Mouse (Mus musculus) lung, embryonic 15.5 days (tissue): Measurements from ENCODE around the gene Hdx. TPM values are rescaled to one million over a fixed set of nuclear protein-coding genes. Genes with fewer than 3 reads are reported as not detected.

Source experiments
- ATAC-seq: fragments of 200-750 bp; cut with Nextera tagmentation; 2 replicates; pipeline ENCODE4 v1.8.0; 2017; ENCODE audit warnings: moderate number of reproducible peaks, borderline replicate concordance; ENCODE audit not compliant: low FRiP score, low TSS enrichment; ENCODE audit errors: extremely low read depth
- H3K27ac ChIP-seq: fragments of 300-500 bp; sonication (generic); 2 replicates; pipeline ENCODE4 v1.5.1; 2015; ENCODE audit warnings: moderate library complexity, mild to moderate bottlenecking, inconsistent platforms
- H3K27me3 ChIP-seq: fragments of 300-500 bp; sonication (generic); 2 replicates; pipeline ENCODE4 v1.6.1; 2015; ENCODE audit warnings: inconsistent platforms
- H3K36me3 ChIP-seq: fragments of 300-500 bp; sonication (generic); 2 replicates; pipeline ENCODE4 v1.6.1; 2015; ENCODE audit warnings: inconsistent platforms
- H3K4me1 ChIP-seq: fragments of 300-500 bp; sonication (generic); 2 replicates; pipeline ENCODE4 v1.6.1; 2015; ENCODE audit warnings: inconsistent platforms
- H3K4me2 ChIP-seq: fragments of 300-500 bp; sonication (generic); 2 replicates; pipeline ENCODE4 v1.6.1; 2015; ENCODE audit warnings: inconsistent platforms, mild to moderate bottlenecking, moderate library complexity
- H3K4me3 ChIP-seq: fragments of 300-500 bp; sonication (generic); 2 replicates; pipeline ENCODE4 v1.5.1; 2015; ENCODE audit warnings: mild to moderate bottlenecking, inconsistent platforms
- H3K9ac ChIP-seq: fragments of 300-500 bp; sonication (generic); 2 replicates; pipeline ENCODE4 v1.6.1; 2015; ENCODE audit warnings: inconsistent platforms
- H3K9me3 ChIP-seq: fragments of 300-500 bp; sonication (generic); 2 replicates; pipeline ENCODE4 v1.6.1; 2016; ENCODE audit warnings: inconsistent platforms
- WGBS: fragments of 180-500 bp; shearing (Covaris S2); methylation state at CpG from one replicate; pipeline ENCODE4 v1.1.7; 2015; 5-methylcytosine and 5-hydroxymethylcytosine counted together
- polyA plus RNA-seq: library from polyadenylated mRNA; unstranded; fragments of >200 nt; fragmentation: Nextera tagmentation; extraction: Ambion mirVana; gene quantifications from 2 replicates; pipeline ENCODE4 v1.2.1, GENCODE M21; 2015

Gene Hdx
- polyA plus RNA-seq: 1.00 and 1.0 TPM in 2 replicates

DNA sequence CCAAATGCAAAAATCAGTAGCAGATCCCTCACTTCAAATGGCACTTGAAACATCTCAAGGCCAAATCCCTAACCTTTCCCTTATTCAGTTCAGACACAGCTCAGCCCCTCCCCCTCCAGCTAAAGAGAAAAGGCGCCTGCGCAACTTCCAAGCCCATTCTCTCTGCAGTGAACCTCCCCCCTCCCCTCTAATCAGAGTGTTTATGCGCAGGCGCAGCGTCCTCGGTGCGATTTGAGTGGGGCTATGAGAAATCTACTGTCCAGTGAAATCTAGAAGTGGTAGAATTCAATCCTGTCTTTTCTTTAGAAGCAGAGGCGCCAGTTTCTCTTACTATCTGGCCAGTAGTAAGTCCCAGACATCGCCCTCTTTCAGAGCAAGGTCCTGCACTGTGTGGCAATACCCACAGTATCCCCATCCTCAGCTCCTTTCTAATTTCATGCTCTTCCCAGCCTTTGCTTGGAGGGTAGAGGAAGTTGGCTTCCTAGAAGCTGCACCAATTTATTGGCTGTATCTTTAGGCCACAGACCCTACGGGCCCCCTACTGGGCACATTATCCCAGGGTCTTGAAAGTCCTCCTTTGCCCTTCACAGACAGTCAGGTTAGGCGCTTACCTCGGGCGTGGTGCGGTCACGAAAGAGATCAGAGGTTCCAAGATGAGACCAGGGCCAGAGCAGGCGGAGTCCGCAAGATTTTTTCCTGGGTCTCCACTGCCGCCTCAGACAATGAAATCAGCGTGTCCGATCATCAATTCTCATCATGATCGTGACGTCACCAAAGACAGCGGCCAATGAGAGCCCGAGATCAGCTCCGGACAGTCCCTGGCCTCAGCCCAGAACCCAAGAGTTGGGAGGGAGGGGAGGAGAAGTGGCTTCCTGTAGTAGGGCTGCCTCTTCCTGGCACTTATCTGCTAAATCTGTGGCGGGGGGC lies at the start of gene Hdx:
Gene Hdx, minus strand, starts transcription at position 724 of the 927 bp plus-strand sequence.
- no peaks in the 10 kb centered on the region for H3K4me1 ChIP-seq
- peak within 1 kb of the TSS; percentile 58 for H3K4me2 ChIP-seq
- peak; percentile 93 for ATAC-seq
- H3K9me3 ChIP-seq: no peaks in the 10 kb centered on the region
- 16% methylated on average over 26 of the region's 26 CpGs for WGBS
- H3K36me3 ChIP-seq: no peaks in the 10 kb centered on the region
- peak within 1 kb of the TSS; percentile 47; the same call in 1 of the 2 replicates for H3K27ac ChIP-seq
- H3K9ac ChIP-seq: peak within 1 kb of the TSS; percentile 31
- H3K4me3 ChIP-seq: peak within 1 kb of the TSS; percentile 49
- H3K27me3 ChIP-seq: no peaks in the 10 kb centered on the region

DNA sequence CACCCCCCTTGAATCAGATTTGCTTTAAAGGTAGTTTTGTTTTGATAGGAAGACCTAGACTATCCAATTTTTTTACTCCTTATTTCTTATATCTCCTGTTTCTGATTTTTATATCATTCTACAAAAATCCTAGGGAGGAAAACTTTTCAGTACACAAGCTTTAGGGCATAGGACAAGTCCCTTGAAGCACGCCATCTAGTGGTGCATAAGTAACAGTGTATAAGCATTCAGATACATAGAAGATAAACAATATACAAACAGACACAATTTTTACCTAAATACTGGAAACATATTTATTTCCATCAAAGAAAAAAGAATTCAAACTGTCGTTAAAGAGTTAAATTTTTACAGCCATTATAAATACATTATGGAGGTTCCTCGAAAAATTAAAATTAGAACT lies 11.2 kb downstream of the Hdx start:
- Histone ChIP-seq H3K36me3 (no peaks in the 10 kb centered on the region), H3K4me2 (no peak overlapping the region), H3K4me3 (no peak overlapping the region), H3K4me1 (no peaks in the 10 kb centered on the region), H3K27me3 (no peaks in the 10 kb centered on the region), H3K27ac (no peak overlapping the region), H3K9me3 (no peaks in the 10 kb centered on the region), H3K9ac (no peak overlapping the region)
- WGBS: 48% methylated on average over 3 of the region's 3 CpGs
- ATAC-seq: no peak

DNA sequence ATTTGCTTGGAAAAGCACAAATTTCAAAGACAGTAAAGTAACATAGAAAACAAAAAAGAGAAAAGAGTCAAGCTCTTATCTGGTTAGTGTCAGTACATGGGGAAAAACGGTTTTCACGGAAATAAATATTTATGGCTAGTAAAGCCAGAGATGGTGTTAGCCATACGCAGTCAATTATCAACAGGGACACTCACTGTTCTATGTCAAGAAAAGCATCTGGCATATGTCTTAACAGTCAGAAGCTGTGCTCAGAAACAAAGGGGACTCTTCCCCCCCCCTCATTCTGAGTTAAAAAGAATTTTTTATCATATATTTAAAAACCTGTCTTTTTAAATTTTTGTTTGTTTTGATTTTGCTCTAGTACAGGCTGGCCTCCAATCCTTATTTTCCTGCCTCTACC lies 25.2 kb downstream of the Hdx start:
- 45% methylated on average over 3 of the region's 3 CpGs for WGBS
- no peaks in the 10 kb centered on the region for H3K36me3 ChIP-seq
- no peaks in the 10 kb centered on the region for H3K4me1 ChIP-seq
- H3K9me3 ChIP-seq: no peaks in the 10 kb centered on the region
- H3K4me2 ChIP-seq: no peak overlapping the region
- H3K4me3 ChIP-seq: no peak overlapping the region
- no peaks in the 10 kb centered on the region for H3K27me3 ChIP-seq
- ATAC-seq: no peak
- no peak overlapping the region for H3K9ac ChIP-seq
- H3K27ac ChIP-seq: no peak overlapping the region

DNA sequence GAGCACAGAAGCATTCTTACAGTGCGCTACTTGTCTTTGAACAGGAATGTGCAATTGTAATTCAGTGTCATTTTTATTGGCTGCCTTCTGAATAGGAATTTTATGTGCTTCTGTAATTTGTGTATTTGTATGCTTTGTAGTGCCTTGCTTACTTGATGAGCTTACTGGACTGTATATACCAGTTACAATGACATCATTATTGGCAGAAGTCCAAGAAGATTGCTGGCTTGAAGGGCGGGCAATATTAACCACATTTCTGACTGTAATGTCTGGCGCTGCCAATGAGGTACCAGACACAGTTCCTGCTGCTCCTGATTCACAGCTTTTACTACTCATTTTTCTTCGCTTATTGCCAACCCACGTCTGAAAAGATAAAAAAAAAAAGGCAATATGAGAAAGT lies 36.5 kb downstream of the Hdx start:
- H3K4me1 ChIP-seq: no peaks in the 10 kb centered on the region
- H3K9me3 ChIP-seq: no peaks in the 10 kb centered on the region
- no peaks in the 10 kb centered on the region for H3K36me3 ChIP-seq
- no peak for ATAC-seq
- no peak overlapping the region for H3K9ac ChIP-seq
- H3K4me2 ChIP-seq: no peak overlapping the region
- no peaks in the 10 kb centered on the region for H3K27me3 ChIP-seq
- H3K4me3 ChIP-seq: no peak overlapping the region
- no peak overlapping the region for H3K27ac ChIP-seq
- 53% methylated on average over 5 of the region's 5 CpGs for WGBS

DNA sequence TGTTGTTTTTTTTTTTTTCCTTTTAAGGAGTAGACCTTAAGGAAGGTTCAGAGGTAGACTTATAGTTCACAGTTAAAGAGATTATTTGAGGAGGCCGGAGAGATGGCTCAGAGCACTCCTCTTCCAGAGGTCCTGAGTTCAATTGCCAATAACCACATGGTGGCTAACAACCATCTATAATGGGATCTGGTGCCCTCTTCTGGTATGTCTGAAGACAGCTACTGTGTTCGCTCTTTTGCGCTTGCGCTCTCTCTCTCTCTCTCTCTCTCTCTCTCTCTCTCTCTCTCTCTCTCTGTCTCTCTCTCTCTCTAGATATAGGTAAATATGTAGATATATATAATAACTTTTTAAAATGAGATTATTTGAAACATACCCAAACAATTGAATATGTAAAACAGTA lies 38.2 kb downstream of the Hdx start:
- 78% methylated on average over 4 of the region's 4 CpGs for whole genome bisulfite sequencing
- H3K27ac ChIP-seq: no peak overlapping the region
- H3K9me3 ChIP-seq: no peaks in the 10 kb centered on the region
- ATAC-seq: no peak
- no peak overlapping the region for H3K4me2 ChIP-seq
- no peak overlapping the region for H3K9ac ChIP-seq
- no peaks in the 10 kb centered on the region for H3K27me3 ChIP-seq
- H3K4me3 ChIP-seq: no peak overlapping the region
- H3K4me1 ChIP-seq: no peaks in the 10 kb centered on the region
- no peaks in the 10 kb centered on the region for H3K36me3 ChIP-seq

DNA sequence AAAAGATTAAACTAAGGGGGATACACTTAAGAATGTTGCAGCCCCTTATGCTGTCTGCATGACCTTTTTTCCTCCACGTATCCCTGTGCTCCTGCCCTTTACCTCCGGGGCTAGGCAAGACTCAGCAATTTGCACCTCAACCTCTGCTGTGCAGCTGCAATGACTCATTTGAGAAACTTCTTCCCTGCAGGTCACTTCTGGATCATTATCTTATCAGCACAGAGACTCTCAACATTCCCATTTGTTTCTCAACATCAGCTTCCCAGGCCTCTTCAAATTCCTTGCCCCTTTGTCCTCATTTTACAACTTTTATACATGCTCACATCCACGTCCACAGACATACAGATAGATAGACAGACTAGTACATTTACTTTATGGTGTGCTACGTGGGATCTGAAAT lies 51.9 kb downstream of the Hdx start:
- ATAC-seq: no peak
- no peaks in the 10 kb centered on the region for H3K27me3 ChIP-seq
- H3K4me1 ChIP-seq: no peaks in the 10 kb centered on the region
- WGBS: 55% methylated on average over 4 of the region's 4 CpGs
- H3K27ac ChIP-seq: no peak overlapping the region
- H3K36me3 ChIP-seq: no peaks in the 10 kb centered on the region
- H3K9me3 ChIP-seq: no peaks in the 10 kb centered on the region
- H3K4me3 ChIP-seq: no peak overlapping the region
- no peak overlapping the region for H3K4me2 ChIP-seq
- no peak overlapping the region for H3K9ac ChIP-seq

DNA sequence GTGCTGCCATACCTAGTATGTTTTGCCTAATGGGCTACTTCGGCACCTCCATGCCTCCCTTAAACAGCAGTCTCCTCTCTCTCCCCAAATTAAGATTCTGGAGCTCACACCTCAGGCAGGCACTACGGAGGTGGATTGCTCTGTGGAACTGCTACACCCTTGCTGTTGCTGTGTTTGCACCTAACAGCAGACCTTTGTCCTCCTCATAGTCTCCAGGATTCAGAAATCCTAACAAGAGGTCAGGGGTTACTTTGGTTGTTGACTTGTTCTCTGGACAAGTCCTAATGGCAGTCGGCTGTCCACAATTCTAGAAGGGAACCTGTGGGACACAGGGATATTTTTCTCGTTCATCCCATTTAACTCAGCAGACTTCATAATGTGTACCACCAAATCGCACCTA lies 56.3 kb downstream of the Hdx start:
- Histone ChIP-seq H3K9ac (no peak overlapping the region), H3K4me2 (no peak overlapping the region), H3K27me3 (no peaks in the 10 kb centered on the region), H3K36me3 (no peaks in the 10 kb centered on the region), H3K4me1 (no peaks in the 10 kb centered on the region), H3K4me3 (no peak overlapping the region), H3K9me3 (no peaks in the 10 kb centered on the region), H3K27ac (no peak overlapping the region)
- no peak for ATAC-seq
- WGBS: 72% methylated on average over 5 of the region's 5 CpGs

DNA sequence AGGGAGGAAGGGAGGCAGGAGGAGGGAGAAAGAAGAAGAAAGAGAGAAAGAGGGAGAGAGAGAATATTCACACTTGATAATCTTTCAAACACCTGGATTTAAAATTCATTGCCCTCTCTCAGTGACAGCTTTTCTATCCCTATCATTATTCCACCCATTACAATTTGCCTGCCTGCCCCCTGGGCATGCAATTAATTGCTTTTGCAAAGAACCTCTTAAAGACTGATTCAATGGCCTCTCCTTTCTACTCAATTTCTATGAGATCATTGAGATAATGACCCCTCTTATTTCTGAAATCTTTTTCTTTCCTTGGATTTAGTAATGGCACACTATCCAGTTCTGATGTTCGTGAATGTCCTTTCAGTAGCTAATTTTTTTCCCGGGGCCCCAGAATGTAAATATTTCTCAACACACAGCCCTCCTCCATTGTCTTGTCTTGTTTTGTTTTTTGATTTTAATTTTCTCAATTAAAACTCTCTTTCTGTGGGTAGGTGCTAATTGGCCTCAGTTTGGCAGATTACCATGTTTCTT lies 99.2 kb downstream of the Hdx start:
- no peaks in the 10 kb centered on the region for H3K27me3 ChIP-seq
- H3K4me2 ChIP-seq: no peak overlapping the region
- H3K4me3 ChIP-seq: no peak overlapping the region
- H3K36me3 ChIP-seq: no peaks in the 10 kb centered on the region
- no peak for ATAC-seq
- no peak overlapping the region for H3K9ac ChIP-seq
- H3K27ac ChIP-seq: no peak overlapping the region
- H3K4me1 ChIP-seq: no peaks in the 10 kb centered on the region
- WGBS: 91% methylated on average over 2 of the region's 2 CpGs
- H3K9me3 ChIP-seq: no peaks in the 10 kb centered on the region

DNA sequence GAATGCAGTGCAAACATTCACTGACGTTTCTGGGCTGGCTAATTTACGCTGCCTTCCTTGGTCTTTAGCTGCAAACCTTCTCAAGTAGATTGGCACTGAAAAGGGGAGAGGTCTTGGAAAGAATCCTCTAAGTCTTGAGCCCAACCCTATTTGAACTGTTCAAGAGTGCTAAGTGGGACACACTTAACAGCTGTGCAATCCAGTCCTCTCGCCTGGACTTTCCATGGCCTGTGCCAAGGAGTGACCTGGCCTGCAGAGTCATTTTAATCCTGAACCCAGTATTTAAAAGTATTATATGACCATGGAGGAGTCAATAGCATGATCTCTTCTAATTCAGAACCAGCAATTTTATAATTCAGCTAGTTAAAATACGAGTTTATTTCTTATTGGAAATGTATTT lies 109.3 kb downstream of the Hdx start:
- H3K9ac ChIP-seq: no peak overlapping the region
- no peak overlapping the region for H3K27ac ChIP-seq
- 61% methylated on average over 4 of the region's 4 CpGs for WGBS
- H3K4me1 ChIP-seq: no peaks in the 10 kb centered on the region
- no peak overlapping the region for H3K4me3 ChIP-seq
- H3K9me3 ChIP-seq: no peaks in the 10 kb centered on the region
- no peak overlapping the region for H3K4me2 ChIP-seq
- H3K36me3 ChIP-seq: no peaks in the 10 kb centered on the region
- H3K27me3 ChIP-seq: no peaks in the 10 kb centered on the region
- no peak for ATAC-seq

DNA sequence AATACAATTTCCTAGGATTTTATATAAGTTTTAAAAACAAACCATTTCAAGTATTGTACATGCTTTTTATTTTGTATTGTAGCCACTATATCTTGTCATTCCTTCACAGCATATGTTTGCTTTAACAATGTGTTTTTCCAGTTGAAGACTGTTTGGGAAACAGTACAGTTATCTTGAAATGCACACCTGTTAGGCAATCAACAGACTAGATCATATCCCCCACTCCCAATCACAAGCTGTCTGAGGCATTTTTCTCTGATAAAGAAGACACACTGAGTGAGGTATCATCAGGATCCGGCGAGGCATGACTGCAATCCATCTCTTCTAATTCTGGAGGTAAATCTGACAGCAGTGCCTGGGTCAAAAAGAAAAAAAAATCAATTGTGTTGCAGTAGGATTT lies 119.8 kb downstream of the Hdx start:
- Histone ChIP-seq H3K4me3 (no peak overlapping the region), H3K27me3 (no peaks in the 10 kb centered on the region), H3K9ac (no peak overlapping the region), H3K36me3 (no peaks in the 10 kb centered on the region), H3K4me2 (no peak overlapping the region), H3K27ac (no peak overlapping the region), H3K4me1 (no peaks in the 10 kb centered on the region), H3K9me3 (no peaks in the 10 kb centered on the region)
- ATAC-seq: no peak
- 84% methylated on average over 2 of the region's 2 CpGs for WGBS

DNA sequence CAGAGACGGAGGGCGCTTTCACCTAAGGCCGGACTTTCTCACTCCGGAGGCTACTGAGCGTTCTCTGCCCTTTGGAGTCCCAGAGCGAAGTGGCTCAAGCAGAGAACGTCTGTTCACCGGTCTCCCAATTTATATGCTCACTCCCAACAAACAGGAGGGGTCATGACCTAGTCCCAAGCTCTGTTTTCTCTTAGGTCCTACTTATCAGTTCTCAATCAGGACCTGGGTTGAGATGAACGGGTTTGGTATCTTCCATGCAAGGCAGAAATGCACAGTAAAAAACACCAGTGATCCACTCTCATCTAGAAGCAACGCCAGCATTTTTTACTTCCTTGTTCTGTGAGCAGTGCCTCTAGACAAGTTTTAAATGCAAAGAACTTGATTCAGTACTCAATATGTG lies 159.0 kb downstream of the Hdx start, which contains the start of gene Rps6ka6:
Gene Rps6ka6, minus strand, starts transcription at position 101 of the 400 bp plus-strand sequence.
- H3K27ac ChIP-seq: no peak within 1 kb of the TSS
- WGBS: 62% methylated on average over 10 of the region's 10 CpGs
- H3K9ac ChIP-seq: no peak within 1 kb of the TSS
- no peak within 1 kb of the TSS for H3K4me2 ChIP-seq
- H3K36me3 ChIP-seq: no peaks in the 10 kb centered on the region
- no peaks in the 10 kb centered on the region for H3K4me1 ChIP-seq
- no peak for ATAC-seq
- no peak within 1 kb of the TSS for H3K4me3 ChIP-seq
- H3K9me3 ChIP-seq: no peaks in the 10 kb centered on the region
- no peaks in the 10 kb centered on the region for H3K27me3 ChIP-seq
